Mouse (Mus musculus) neural tube, embryonic 14.5 days (tissue): ENCODE measurements around the gene D930020B18Rik. TPM values are rescaled to one million over a fixed set of nuclear protein-coding genes. Genes with fewer than 3 reads are reported as not detected.

ENCODE experiments used
- ATAC-seq: fragments of 200-750 bp; cut with Nextera tagmentation; 2 replicates; pipeline ENCODE4 v1.8.0; 2017; ENCODE audit warnings: low read depth, mild to moderate bottlenecking, moderate TSS enrichment, moderate library complexity
- H3K27ac ChIP-seq: fragments of 300-500 bp; sonication (generic); 2 replicates; pipeline ENCODE4 v1.5.1; 2014; ENCODE audit warnings: low read depth, mild to moderate bottlenecking, control low read depth, low read length, moderate library complexity, mixed read lengths
- H3K27me3 ChIP-seq: fragments of 300-500 bp; sonication (generic); 2 replicates; pipeline ENCODE4 v1.6.1; 2014; ENCODE audit warnings: low read length; ENCODE audit not compliant: control insufficient read depth, insufficient read depth
- H3K36me3 ChIP-seq: fragments of 300-500 bp; sonication (generic); 2 replicates; pipeline ENCODE4 v1.6.1; 2014; ENCODE audit warnings: low read length, mixed read lengths; ENCODE audit not compliant: control insufficient read depth, insufficient read depth
- H3K4me1 ChIP-seq: fragments of 300-500 bp; sonication (generic); 2 replicates; pipeline ENCODE4 v1.6.1; 2014; ENCODE audit warnings: low read length; ENCODE audit not compliant: control insufficient read depth, insufficient read depth
- H3K4me2 ChIP-seq: fragments of 300-500 bp; sonication (generic); 2 replicates; pipeline ENCODE4 v1.6.1; 2014; ENCODE audit warnings: mild to moderate bottlenecking, low read depth, low read length, control low read depth
- H3K4me3 ChIP-seq: fragments of 300-500 bp; sonication (generic); 2 replicates; pipeline ENCODE4 v1.5.1; 2014; ENCODE audit warnings: low read depth, low read length, control low read depth, mixed read lengths
- H3K9ac ChIP-seq: fragments of 300-500 bp; sonication (generic); replicated peaks from 2 replicates; pipeline ENCODE4 v1.6.1; 2014; ENCODE audit warnings: low read depth, mild to moderate bottlenecking, control low read depth, low read length, mixed read lengths
- H3K9me3 ChIP-seq: fragments of 300-500 bp; sonication (generic); 2 replicates; pipeline ENCODE4 v1.6.1; 2016; ENCODE audit warnings: low read length; ENCODE audit not compliant: control insufficient read depth
- WGBS: fragments of 180-500 bp; shearing (Covaris S2); extraction: QIAGEN DNeasy Blood & Tissue Kit; methylation state at CpG from one replicate; pipeline ENCODE4 v1.1.7; 2014; 5-methylcytosine and 5-hydroxymethylcytosine counted together
- polyA plus RNA-seq: library from polyadenylated mRNA; unstranded; fragments of >200 nt; fragmentation: Nextera tagmentation; extraction: Ambion mirVana; gene quantifications from 2 replicates; pipeline ENCODE4 v1.2.1, GENCODE M21; 2014

D930020B18Rik gene
- polyA plus RNA-seq, 1 experiment from 2014 or later, result 0.12 TPM

- no peak overlapping the region for H3K4me2 ChIP-seq
- ATAC-seq, result no peak
- H3K27me3 ChIP-seq, result no peaks in the 10 kb centered on the region
- no peak overlapping the region for H3K4me3 ChIP-seq
- WGBS, result 88% methylated on average over 6 of the region's 6 CpGs
- H3K9ac ChIP-seq, result no peak overlapping the region
- H3K4me1 ChIP-seq, result peaks cover 7% of the 10 kb centered on the region
- H3K27ac ChIP-seq, result no peak overlapping the region
- no peaks in the 10 kb centered on the region for H3K36me3 ChIP-seq
- H3K9me3 ChIP-seq, result no peaks in the 10 kb centered on the region
These were observed 12.8 kb upstream of the D930020B18Rik start for GRCm38 (mm10) chr10:121628561-121629040.

- no peak overlapping the region for H3K4me3 ChIP-seq
- H3K27ac ChIP-seq, result no peak overlapping the region
- no peaks in the 10 kb centered on the region for H3K4me1 ChIP-seq
- H3K27me3 ChIP-seq, result 0 out of 2 replicates have a peak, but pooled peaks cover 2% of the 10 kb centered on the region
- 69% methylated on average over 1 of the region's 1 CpGs for WGBS
- H3K36me3 ChIP-seq, result no peaks in the 10 kb centered on the region
- no peak for ATAC-seq
- H3K4me2 ChIP-seq, result no peak overlapping the region
- no peak overlapping the region for H3K9ac ChIP-seq
- no peaks in the 10 kb centered on the region for H3K9me3 ChIP-seq
These were observed 7.2 kb upstream of the D930020B18Rik start for GRCm38 (mm10) chr10:121634159-121634558.

- Histone ChIP-seq H3K27me3 (peaks cover 2% of the 10 kb centered on the region; the same call in 1 of the 2 replicates), H3K4me1 (no peaks in the 10 kb centered on the region), H3K4me2 (no peak overlapping the region), H3K27ac (no peak overlapping the region), H3K9me3 (no peaks in the 10 kb centered on the region), H3K4me3 (no peak overlapping the region), H3K36me3 (no peaks in the 10 kb centered on the region), H3K9ac (no peak overlapping the region)
- WGBS, result 89% methylated on average over 6 of the region's 6 CpGs
- ATAC-seq, result no peak
These were observed 5.1 kb upstream of the D930020B18Rik start for GRCm38 (mm10) chr10:121636276-121636675.

GRCm38 (mm10) chr10:121639573-121639972, 1.8 kb upstream of the D930020B18Rik start:
- WGBS, result 80% methylated on average over 5 of the region's 5 CpGs
- no peaks in the 10 kb centered on the region for H3K9me3 ChIP-seq

GRCm38 (mm10) chr10:121640150-121640930, 1.0 kb upstream of the D930020B18Rik start:
- Histone ChIP-seq H3K27me3 (peaks cover 18% of the 10 kb centered on the region), H3K27ac (no peak overlapping the region), H3K4me2 (0 out of 2 replicates have a peak overlapping the region, but pooled peaks have one; percentile 87), H3K9me3 (no peaks in the 10 kb centered on the region), H3K36me3 (no peaks in the 10 kb centered on the region), H3K4me1 (peaks cover 8% of the 10 kb centered on the region; the same call in 1 of the 2 replicates), H3K9ac (no peak overlapping the region), H3K4me3 (no peak overlapping the region)
- WGBS, result 51% methylated on average over 6 of the region's 6 CpGs
- ATAC-seq, result peak; percentile 87

More at GRCm38 (mm10) chr10:121639573-121639972, 1.8 kb upstream of the D930020B18Rik start:
- no peak overlapping the region for H3K27ac ChIP-seq
- peaks cover 8% of the 10 kb centered on the region; the same call in 1 of the 2 replicates for H3K4me1 ChIP-seq
- H3K36me3 ChIP-seq, result no peaks in the 10 kb centered on the region
- no peak for ATAC-seq
- H3K9ac ChIP-seq, result no peak overlapping the region
- peaks cover 18% of the 10 kb centered on the region for H3K27me3 ChIP-seq
- H3K4me3 ChIP-seq, result no peak overlapping the region
- no peak overlapping the region for H3K4me2 ChIP-seq

GRCm38 (mm10) chr10:121640944-121641271, 480 bp upstream of the D930020B18Rik start:
- Histone ChIP-seq H3K27me3 (peaks cover 18% of the 10 kb centered on the region), H3K27ac (no peak overlapping the region), H3K4me1 (peaks cover 8% of the 10 kb centered on the region; the same call in 1 of the 2 replicates), H3K9ac (no peak overlapping the region), H3K4me2 (peak overlapping the region; percentile 87; the same call in 1 of the 2 replicates), H3K9me3 (no peaks in the 10 kb centered on the region), H3K4me3 (peak overlapping the region; percentile 40; the same call in 1 of the 2 replicates), H3K36me3 (no peaks in the 10 kb centered on the region)
- no peak for ATAC-seq
- 15% methylated on average over 10 of the region's 10 CpGs for WGBS

- ATAC-seq, result no peak
- Histone ChIP-seq H3K4me3 (peak overlapping the region; percentile 40), H3K27me3 (peaks cover 16% of the 10 kb centered on the region), H3K4me2 (peak overlapping the region; percentile 87), H3K9me3 (no peaks in the 10 kb centered on the region), H3K4me1 (peaks cover 8% of the 10 kb centered on the region; the same call in 1 of the 2 replicates), H3K9ac (peak overlapping the region; percentile 48), H3K36me3 (no peaks in the 10 kb centered on the region), H3K27ac (no peak overlapping the region)
- 4% methylated on average over 28 of the region's 28 CpGs for WGBS
These were observed 913 bp downstream of the D930020B18Rik start for GRCm38 (mm10) chr10:121642054-121642947.

GRCm38 (mm10) chr10:121646294-121646693, 4.9 kb downstream of the D930020B18Rik start:
- Histone ChIP-seq H3K36me3 (no peaks in the 10 kb centered on the region), H3K4me3 (no peak overlapping the region), H3K4me1 (peaks cover 8% of the 10 kb centered on the region; the same call in 1 of the 2 replicates), H3K27ac (no peak overlapping the region), H3K4me2 (no peak overlapping the region), H3K27me3 (peaks cover 16% of the 10 kb centered on the region), H3K9me3 (no peaks in the 10 kb centered on the region), H3K9ac (no peak overlapping the region)
- no peak for ATAC-seq
- 84% methylated on average over 6 of the region's 6 CpGs for WGBS
